Mouse (Mus musculus) erythroblast, embryonic 14.5 days (primary cell): ENCODE data around the gene Coro1b. TPM values are rescaled to one million over a fixed set of nuclear protein-coding genes. Genes with fewer than 3 reads are reported as not detected.
A peak's percentile ranks its signal among the peaks of the same experiment; 100 is the strongest.

Source experiments
- H3K27me3 ChIP-seq: 2 replicates; pipeline ENCODE4 v1.6.1; 2012; ENCODE audit warnings: inconsistent platforms; ENCODE audit not compliant: control insufficient read depth
- H3K36me3 ChIP-seq: 2 replicates; pipeline ENCODE4 v1.6.1; 2012; ENCODE audit warnings: mild to moderate bottlenecking, inconsistent platforms; ENCODE audit not compliant: control insufficient read depth
- H3K4me1 ChIP-seq: 2 replicates; pipeline ENCODE4 v1.6.1; 2012; ENCODE audit warnings: inconsistent platforms; ENCODE audit not compliant: control insufficient read depth
- H3K4me3 ChIP-seq: replicated peaks from 2 replicates; pipeline ENCODE3; 2012; ENCODE audit warnings: moderate library complexity, mild to moderate bottlenecking, inconsistent platforms
- H3K9me3 ChIP-seq: 2 replicates; pipeline ENCODE4 v1.6.1; 2012; ENCODE audit warnings: low read length, inconsistent platforms, mixed read lengths; ENCODE audit not compliant: control insufficient read depth
- GATA1 ChIP-seq: IDR thresholded peaks from 2 replicates; pipeline ENCODE4 v1.6.1; 2012; ENCODE audit warnings: low read length, inconsistent platforms, mixed read lengths
- TAL1 ChIP-seq: IDR thresholded peaks from 3 replicates; pipeline ENCODE4 v1.6.1; 2012; ENCODE audit warnings: low read length, inconsistent platforms, mixed read lengths
- polyA plus RNA-seq: library from polyadenylated mRNA; stranded (reverse); fragments of >175 nt; gene quantifications from 2 replicates; pipeline ENCODE4 v1.2.3, GENCODE M21; 2012

Coro1b gene
- polyA plus RNA-seq, 1 experiment = 7.5 TPM

DNA sequence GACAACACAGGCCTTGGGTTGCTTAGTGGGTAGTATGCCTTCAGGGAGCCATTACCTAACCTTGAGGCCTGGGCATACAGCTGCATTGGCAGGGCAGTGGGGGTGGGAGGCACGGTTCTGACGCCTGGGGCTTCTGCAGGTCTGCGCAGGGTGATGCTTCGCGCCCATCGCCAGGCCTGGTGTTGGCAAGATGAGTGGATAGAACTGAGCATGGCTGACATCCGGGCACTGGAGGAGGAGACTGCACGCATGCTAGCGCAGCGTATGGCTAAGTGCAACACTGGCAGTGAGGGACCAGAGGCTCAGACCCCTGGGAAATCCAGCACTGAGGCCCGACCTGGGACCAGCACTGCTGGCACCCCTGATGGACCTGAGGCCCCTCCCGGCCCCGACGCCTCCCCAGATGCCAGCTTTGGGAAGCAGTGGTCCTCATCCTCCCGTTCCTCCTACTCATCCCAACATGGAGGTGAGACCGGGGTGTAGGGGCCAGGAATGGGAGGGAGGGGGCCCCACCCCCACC, 43.7 kb upstream of the Coro1b start:
- no peak for TF ChIP-seq TAL1
- no peak for TF ChIP-seq GATA1
- Histone ChIP-seq H3K4me3 (no peak overlapping the region), H3K36me3 (peaks cover 2% of the 10 kb centered on the region; the same call in 1 of the 2 replicates), H3K4me1 (peaks cover 14% of the 10 kb centered on the region), H3K9me3 (peaks cover 8% of the 10 kb centered on the region; the same call in 1 of the 2 replicates), H3K27me3 (peaks cover 43% of the 10 kb centered on the region)

DNA sequence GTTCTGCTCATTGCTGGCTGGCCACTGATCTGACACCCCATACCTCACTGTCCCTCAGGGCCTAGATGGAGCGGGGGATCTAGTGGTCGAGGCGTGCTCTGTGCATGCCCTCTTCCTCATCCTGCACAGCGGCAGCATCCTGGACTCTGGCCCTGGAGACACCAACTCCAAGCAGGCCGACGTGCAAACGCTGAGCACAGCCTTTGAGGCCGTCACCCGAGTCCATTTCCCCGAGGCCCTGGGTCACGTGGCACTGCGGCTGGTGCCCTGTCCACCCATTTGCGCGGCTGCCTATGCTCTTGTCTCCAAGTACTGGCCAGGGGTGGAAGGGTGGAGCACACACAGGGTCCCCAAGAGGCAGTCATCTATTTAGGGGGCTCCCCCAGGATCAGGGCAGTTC, 41.8 kb upstream of the Coro1b start:
- no peak for TF ChIP-seq TAL1
- TF ChIP-seq GATA1 = no peak
- Histone ChIP-seq H3K9me3 (no peaks in the 10 kb centered on the region; the same call in 1 of the 2 replicates), H3K36me3 (peaks cover 8% of the 10 kb centered on the region), H3K4me1 (peaks cover 3% of the 10 kb centered on the region), H3K27me3 (peaks cover 24% of the 10 kb centered on the region), H3K4me3 (no peak overlapping the region)

DNA sequence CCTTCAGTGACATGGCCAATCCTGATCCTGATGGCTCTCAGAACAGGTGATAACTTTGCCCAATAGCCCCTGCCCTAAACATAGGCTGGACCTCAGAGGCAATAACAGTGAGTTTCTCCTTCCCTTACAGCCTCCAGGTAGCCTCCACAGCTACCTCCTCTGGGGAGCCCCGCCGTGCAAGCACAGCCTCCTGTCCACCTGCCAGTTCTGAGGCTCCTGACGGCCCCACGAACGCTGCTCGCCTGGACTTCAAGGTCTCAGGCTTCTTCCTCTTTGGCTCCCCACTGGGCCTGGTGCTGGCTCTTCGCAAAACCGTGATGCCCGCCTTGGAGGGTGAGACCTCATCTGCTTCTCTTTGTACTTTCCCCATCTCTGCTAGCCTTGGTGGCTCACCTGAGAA, 39.9 kb upstream of the Coro1b start:
- Histone ChIP-seq H3K27me3 (peaks cover 5% of the 10 kb centered on the region), H3K4me1 (peaks cover 13% of the 10 kb centered on the region), H3K36me3 (peaks cover 26% of the 10 kb centered on the region), H3K4me3 (no peak overlapping the region), H3K9me3 (no peaks in the 10 kb centered on the region)
- no peak for TF ChIP-seq TAL1
- no peak for TF ChIP-seq GATA1

DNA sequence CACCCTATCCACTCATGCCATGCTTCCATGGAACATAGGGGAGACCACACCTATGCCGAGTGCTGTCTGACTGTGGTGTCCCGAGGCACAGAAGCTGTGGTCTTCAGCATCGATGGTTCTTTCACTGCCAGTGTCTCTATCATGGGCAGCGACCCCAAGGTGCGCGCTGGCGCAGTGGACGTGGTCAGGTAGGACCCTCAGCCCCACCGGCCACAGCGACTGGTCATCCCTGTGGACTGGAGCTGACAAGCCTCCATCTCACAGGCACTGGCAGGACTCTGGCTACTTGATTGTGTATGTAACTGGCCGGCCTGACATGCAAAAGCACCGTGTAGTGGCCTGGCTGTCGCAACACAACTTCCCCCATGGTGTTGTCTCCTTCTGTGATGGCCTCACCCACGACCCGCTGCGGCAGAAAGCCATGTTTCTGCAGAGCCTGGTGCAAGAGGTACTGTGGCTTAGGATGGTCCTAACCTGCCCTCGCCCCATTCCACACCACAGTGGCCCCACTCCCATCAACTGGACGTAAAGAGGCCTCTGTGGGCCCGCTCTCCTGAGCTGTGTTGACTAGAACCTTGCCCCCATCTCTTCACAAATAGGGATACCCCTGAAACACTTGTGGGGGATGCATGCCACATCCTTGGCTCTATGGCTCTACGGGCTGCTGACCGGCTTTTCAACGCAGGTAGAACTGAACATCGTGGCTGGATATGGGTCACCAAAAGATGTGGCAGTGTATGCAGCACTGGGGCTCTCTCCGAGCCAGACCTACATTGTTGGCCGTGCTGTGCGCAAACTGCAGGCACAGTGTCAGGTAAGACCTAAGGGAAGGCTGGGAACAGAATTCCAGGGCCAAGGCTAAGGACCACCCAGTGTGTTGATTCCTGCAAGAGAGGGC, 36.1 kb upstream of the Coro1b start:
- no peaks in the 10 kb centered on the region for H3K27me3 ChIP-seq
- H3K9me3 ChIP-seq = no peaks in the 10 kb centered on the region
- peaks cover 62% of the 10 kb centered on the region for H3K36me3 ChIP-seq
- TF ChIP-seq GATA1 (no peak), TAL1 (no peak)
- peaks cover 28% of the 10 kb centered on the region for H3K4me1 ChIP-seq
- H3K4me3 ChIP-seq = no peak overlapping the region

DNA sequence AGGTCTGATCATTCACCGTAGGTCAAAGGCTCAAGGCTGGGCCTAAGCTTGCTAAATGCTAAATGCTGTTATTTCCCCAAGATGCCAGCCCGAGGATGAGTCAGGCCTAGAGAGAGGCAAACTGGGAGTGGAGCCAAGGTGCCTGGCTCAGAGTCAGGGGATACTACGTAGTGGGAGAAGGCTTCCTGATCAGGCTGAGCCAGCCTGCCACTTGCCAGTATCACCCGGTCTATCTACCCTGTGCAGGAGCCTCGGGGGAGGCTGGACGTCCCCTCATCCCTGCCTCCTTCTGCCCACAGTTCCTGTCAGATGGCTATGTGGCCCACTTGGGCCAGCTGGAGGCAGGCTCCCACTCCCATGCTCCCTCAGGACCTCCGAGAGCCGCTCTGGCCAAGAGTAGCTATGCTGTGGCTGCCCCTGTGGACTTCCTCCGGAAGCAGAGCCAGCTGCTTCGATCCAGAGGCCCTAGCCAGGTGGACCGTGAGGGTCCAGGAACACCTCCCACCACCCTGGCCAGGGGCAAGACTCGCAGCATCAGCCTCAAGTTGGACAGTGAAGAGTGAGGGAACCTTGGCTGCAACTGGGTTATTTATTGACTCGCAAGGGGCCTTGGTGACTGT, 35.1 kb upstream of the Coro1b start:
- no peaks in the 10 kb centered on the region for H3K9me3 ChIP-seq
- peak overlapping the region; percentile 29 for H3K4me3 ChIP-seq
- H3K36me3 ChIP-seq = peaks cover 72% of the 10 kb centered on the region
- H3K27me3 ChIP-seq = no peaks in the 10 kb centered on the region
- no peak for TF ChIP-seq GATA1
- 0 out of 3 replicates have a peak, but pooled peaks have one; percentile 20 for TF ChIP-seq TAL1
- peaks cover 30% of the 10 kb centered on the region for H3K4me1 ChIP-seq

DNA sequence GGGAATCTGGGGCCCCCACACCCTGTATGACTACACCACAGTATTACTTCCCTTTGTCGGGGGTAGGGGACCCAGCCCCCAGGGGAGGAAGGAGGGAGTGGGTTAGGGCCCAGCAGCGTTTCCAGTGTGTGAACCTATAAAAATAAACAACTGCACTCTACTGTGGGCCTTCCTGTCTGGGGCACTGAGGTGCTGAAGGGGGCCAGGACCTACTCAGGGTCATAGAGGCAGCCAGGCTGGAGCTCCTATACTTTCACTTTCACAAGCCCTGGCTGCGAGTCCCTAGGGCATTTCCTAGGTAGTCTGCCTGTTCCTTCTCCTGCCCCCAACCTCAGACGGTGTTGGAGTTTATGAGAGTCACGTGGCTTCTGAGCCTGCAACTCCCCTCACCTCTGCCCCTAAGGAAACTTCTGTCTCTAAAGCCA, 34.6 kb upstream of the Coro1b start:
- Histone ChIP-seq H3K27me3 (no peaks in the 10 kb centered on the region), H3K9me3 (no peaks in the 10 kb centered on the region), H3K36me3 (peaks cover 75% of the 10 kb centered on the region), H3K4me3 (peak overlapping the region; percentile 29), H3K4me1 (peaks cover 32% of the 10 kb centered on the region)
- TF ChIP-seq TAL1 = no peak
- TF ChIP-seq GATA1 = no peak

DNA sequence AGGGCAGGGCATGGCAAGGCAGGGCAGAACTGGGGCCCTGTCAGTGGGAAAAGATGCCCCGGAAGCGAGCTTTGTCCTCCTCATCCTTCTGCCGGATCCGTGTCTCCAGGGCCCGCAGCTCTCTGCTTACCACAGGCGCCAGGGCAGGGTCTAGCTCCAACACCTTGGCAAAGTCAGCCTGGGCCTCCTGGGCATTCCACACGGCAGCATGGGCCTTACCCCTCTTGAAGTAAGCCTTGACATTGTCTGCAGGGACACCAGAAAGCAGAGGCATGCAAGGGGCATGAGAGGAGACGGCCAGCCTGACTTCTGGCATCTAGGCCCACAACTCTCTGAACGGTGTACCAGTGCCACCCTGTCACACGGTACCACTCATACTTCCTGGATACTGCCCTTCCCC, 33.9 kb upstream of the Coro1b start:
- H3K4me3 ChIP-seq = no peak overlapping the region

DNA sequence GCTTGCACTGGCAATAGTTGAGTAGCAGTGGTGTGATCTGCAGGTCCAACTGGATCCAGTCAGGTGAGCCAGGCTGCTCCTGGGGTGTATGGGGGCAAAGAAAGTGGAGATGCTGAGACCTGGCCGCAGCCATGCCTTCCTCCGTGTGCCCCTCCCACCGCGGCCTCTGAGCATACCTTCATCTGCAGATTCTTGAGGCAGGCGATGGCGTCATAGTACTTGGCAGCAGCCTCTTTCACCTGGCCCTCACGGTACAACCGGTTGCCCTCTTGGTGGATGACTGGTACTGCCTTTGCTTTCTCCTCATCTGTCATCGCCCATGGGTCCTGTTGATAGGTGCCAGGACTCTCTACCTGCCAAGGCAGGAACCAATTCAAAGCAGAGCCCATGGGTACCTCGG, 33.3 kb upstream of the Coro1b start:
- Histone ChIP-seq H3K36me3 (peaks cover 81% of the 10 kb centered on the region), H3K27me3 (no peaks in the 10 kb centered on the region), H3K9me3 (no peaks in the 10 kb centered on the region), H3K4me3 (no peak overlapping the region), H3K4me1 (peaks cover 41% of the 10 kb centered on the region)
- TF ChIP-seq GATA1 (no peak), TAL1 (no peak)

More for the DNA sequence above, 33.9 kb upstream of the Coro1b start:
- peaks cover 78% of the 10 kb centered on the region for H3K36me3 ChIP-seq
- TF ChIP-seq TAL1 = no peak
- no peak for TF ChIP-seq GATA1
- H3K9me3 ChIP-seq = no peaks in the 10 kb centered on the region
- H3K27me3 ChIP-seq = no peaks in the 10 kb centered on the region
- peaks cover 35% of the 10 kb centered on the region for H3K4me1 ChIP-seq

DNA sequence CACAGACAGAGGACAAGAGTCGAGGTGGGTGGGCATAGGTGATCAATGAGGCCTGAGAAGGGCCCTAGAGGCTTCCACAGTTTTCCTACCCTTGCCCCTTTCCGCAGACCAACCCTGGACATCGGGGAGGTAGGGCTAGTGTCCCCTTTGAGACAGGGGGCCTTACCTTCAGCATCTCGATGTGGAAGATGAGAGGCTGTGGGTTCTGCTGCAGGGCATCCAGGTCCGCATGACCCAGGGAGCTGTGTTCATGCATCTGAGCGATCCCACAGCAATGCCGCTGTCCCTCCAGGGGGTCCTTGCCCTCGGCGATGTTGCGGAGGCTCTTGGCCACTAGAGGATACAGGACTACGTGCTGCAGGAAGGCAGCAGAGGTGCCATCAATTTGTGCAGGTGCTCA, 32.6 kb upstream of the Coro1b start:
- Histone ChIP-seq H3K4me3 (no peak overlapping the region), H3K9me3 (peaks cover under 1% of the 10 kb centered on the region; the same call in 1 of the 2 replicates), H3K27me3 (no peaks in the 10 kb centered on the region), H3K36me3 (peaks cover 83% of the 10 kb centered on the region), H3K4me1 (peaks cover 44% of the 10 kb centered on the region)
- no peak for TF ChIP-seq GATA1

DNA sequence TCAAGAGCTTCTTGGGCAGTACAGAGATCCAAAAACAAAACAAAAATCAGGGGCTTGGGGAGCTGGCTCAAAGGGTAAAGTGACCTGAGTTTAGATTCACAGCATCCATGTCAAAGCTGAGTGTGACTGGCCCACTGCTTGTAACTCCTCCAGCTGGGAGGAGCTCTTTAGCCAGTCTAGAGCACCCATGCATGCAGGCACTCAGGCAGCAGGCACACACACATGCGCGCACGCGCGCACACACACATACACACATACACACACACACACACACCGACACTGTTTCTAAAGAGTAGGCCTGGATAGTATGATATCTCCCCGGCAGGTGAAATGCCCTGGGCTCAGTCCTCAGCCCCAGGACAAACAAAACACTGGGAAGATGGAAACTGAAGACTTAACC, 31.4 kb upstream of the Coro1b start:
- H3K36me3 ChIP-seq = peaks cover 74% of the 10 kb centered on the region
- TF ChIP-seq GATA1 (no peak), TAL1 (no peak)

More for the DNA sequence above, 31.4 kb upstream of the Coro1b start:
- H3K27me3 ChIP-seq = no peaks in the 10 kb centered on the region
- H3K9me3 ChIP-seq = peaks cover 4% of the 10 kb centered on the region
- no peak overlapping the region for H3K4me3 ChIP-seq
- peaks cover 56% of the 10 kb centered on the region for H3K4me1 ChIP-seq
